Mouse (Mus musculus) kidney, embryonic 14.5 days (tissue): Measurements from ENCODE around the gene Gm44502. TPM values are rescaled to one million over a fixed set of nuclear protein-coding genes. Genes with fewer than 3 reads are reported as not detected.

ENCODE experiments used
- ATAC-seq: fragments of 200-750 bp; cut with Nextera tagmentation; 2 replicates; pipeline ENCODE4 v1.8.0; 2017; ENCODE audit warnings: moderate number of reproducible peaks, mild to moderate bottlenecking, moderate TSS enrichment, moderate library complexity; ENCODE audit not compliant: low FRiP score, low TSS enrichment
- H3K27ac ChIP-seq: fragments of 300-500 bp; sonication (generic); 2 replicates; pipeline ENCODE4 v1.5.1; 2014; ENCODE audit warnings: low read depth, mild to moderate bottlenecking, low read length, moderate library complexity, mixed read lengths
- H3K27me3 ChIP-seq: fragments of 300-500 bp; sonication (generic); 2 replicates; pipeline ENCODE4 v1.6.1; 2014; ENCODE audit warnings: mild to moderate bottlenecking, low read length; ENCODE audit not compliant: control insufficient read depth, insufficient read depth
- H3K36me3 ChIP-seq: fragments of 300-500 bp; sonication (generic); 2 replicates; pipeline ENCODE4 v1.6.1; 2014; ENCODE audit warnings: low read length, mixed read lengths; ENCODE audit not compliant: control insufficient read depth, insufficient read depth
- H3K4me1 ChIP-seq: fragments of 300-500 bp; sonication (generic); 2 replicates; pipeline ENCODE4 v1.6.1; 2014; ENCODE audit warnings: low read length, mixed read lengths; ENCODE audit not compliant: control insufficient read depth, insufficient read depth
- H3K4me2 ChIP-seq: fragments of 300-500 bp; sonication (generic); replicated peaks from 2 replicates; pipeline ENCODE4 v1.6.1; 2014; ENCODE audit warnings: low read depth, mild to moderate bottlenecking, low read length
- H3K4me3 ChIP-seq: fragments of 300-500 bp; sonication (generic); 2 replicates; pipeline ENCODE4 v1.5.1; 2014; ENCODE audit warnings: mild to moderate bottlenecking, low read length
- H3K9ac ChIP-seq: fragments of 300-500 bp; sonication (generic); 2 replicates; pipeline ENCODE4 v1.6.1; 2014; ENCODE audit warnings: low read depth, mild to moderate bottlenecking, low read length, moderate library complexity
- H3K9me3 ChIP-seq: fragments of 300-500 bp; sonication (generic); 2 replicates; pipeline ENCODE4 v1.6.1; 2016; ENCODE audit warnings: low read length; ENCODE audit not compliant: control insufficient read depth
- WGBS: fragments of 180-500 bp; shearing (Covaris S2); extraction: QIAGEN DNeasy Blood & Tissue Kit; methylation state at CpG from one replicate; pipeline ENCODE4 v1.1.7; 2014; 5-methylcytosine and 5-hydroxymethylcytosine counted together
- polyA plus RNA-seq: library from polyadenylated mRNA; unstranded; fragments of >200 nt; fragmentation: Nextera tagmentation; extraction: Ambion mirVana; gene quantifications from 2 replicates; pipeline ENCODE4 v1.2.1, GENCODE M21; 2014

Gene Gm44502
- polyA plus RNA-seq, 1 experiment from 2014 or later: not detected

DNA sequence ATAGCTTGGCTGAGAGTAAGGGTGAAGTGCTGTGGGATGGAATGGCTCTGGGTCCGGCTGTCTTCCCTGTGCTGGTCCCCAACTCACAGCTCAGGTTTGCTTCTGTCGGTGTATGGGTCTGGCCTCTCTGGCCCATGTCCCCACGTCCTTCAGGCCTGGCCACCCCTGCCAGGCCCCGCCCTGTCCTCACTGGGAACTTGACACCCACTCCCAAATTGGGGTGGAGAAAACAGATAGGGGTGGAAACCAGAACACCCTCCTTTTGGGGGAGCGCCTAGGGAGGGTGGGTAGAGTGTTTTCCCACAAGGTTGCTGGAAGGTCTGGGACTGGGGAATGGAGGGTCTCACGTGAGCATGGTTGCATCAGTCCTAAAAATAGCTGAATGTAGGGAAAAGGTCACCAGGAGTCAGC lies 3.8 kb downstream of the Gm44502 start, which contains the start of gene Cpt1b:
TSS of gene Cpt1b (minus strand) at position 153 of the 411 bp plus-strand sequence.
- no peak for ATAC-seq
- Histone ChIP-seq H3K36me3 (peaks cover 21% of the 10 kb centered on the region), H3K4me3 (no peak within 1 kb of the TSS), H3K9me3 (no peaks in the 10 kb centered on the region), H3K4me1 (peaks cover 4% of the 10 kb centered on the region; the same call in 1 of the 2 replicates), H3K4me2 (peak within 1 kb of the TSS; percentile 26), H3K27ac (no peak within 1 kb of the TSS), H3K27me3 (no peaks in the 10 kb centered on the region), H3K9ac (no peak within 1 kb of the TSS)
- WGBS: 23% methylated on average over 6 of the region's 6 CpGs

DNA sequence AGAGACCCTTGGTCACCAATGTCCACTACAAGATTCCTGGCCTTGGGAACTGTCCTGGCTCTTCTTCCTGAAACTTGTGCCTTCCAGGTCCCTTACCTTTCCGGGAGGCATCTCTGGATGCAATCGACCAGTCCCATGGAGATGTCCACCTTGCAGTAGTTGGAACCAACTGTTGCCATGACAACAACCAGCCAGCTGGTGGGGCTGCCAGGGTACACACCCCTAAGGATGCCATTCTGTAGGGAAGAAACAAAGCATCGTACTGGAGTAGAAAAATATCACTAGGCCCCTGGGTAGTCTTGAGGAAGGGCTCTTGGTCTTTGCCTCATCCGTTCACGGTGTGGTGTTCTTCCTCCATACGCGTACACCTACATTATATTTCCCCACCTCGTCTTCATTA lies 4.9 kb downstream of the Gm44502 start:
- Histone ChIP-seq H3K4me1 (peaks cover 4% of the 10 kb centered on the region; the same call in 1 of the 2 replicates), H3K27ac (no peak overlapping the region), H3K4me3 (no peak overlapping the region), H3K9ac (no peak overlapping the region), H3K36me3 (peaks cover 21% of the 10 kb centered on the region), H3K9me3 (no peaks in the 10 kb centered on the region), H3K4me2 (no peak overlapping the region), H3K27me3 (no peaks in the 10 kb centered on the region)
- 90% methylated on average over 8 of the region's 8 CpGs for WGBS
- ATAC-seq: no peak

DNA sequence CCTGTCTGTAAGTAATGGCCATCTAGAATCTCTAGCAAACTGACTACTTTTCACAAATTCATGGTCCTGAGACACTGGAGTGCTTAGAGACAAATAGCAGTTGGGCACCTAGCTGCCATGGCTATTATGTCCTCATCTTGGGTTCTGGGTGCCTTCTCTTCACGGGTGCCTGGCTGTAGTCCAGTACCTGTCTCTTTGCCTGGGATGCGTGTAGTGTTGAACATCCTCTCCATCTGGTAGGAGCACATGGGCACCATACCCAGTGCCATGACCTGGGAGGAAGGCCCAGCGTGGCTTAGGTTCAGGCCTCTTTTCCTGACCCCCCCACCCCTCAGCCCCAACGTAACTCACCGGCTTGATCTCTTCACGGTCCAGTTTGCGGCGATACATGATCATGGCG lies 7.6 kb downstream of the Gm44502 start:
- WGBS: 88% methylated on average over 9 of the region's 9 CpGs
- H3K36me3 ChIP-seq: peaks cover 11% of the 10 kb centered on the region; the same call in 1 of the 2 replicates
- H3K4me3 ChIP-seq: no peak overlapping the region

DNA sequence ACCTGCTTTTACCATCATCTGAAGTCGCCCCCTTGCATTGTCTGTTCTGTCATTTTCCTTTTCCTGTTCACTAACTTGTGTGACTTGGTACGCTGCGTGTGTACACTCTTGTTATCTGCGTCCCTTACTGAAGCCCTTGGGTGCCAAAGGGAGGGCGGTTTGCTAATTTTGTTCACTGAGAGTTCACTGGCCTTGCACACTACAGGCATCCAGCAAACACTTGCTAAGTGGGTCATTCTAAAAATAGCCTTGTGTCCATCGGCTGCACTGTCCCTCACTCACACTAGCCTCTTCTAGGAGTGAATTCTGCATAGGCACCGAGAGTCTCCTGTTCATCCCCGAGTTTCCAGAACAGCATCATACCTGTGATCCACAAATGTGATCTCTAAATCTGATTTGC lies 14.2 kb downstream of the Gm44502 start:
- no peak overlapping the region for H3K4me2 ChIP-seq
- 88% methylated on average over 8 of the region's 8 CpGs for WGBS
- ATAC-seq: no peak
- H3K27ac ChIP-seq: no peak overlapping the region
- H3K9me3 ChIP-seq: no peaks in the 10 kb centered on the region
- no peak overlapping the region for H3K4me3 ChIP-seq
- no peak overlapping the region for H3K9ac ChIP-seq
- no peaks in the 10 kb centered on the region for H3K27me3 ChIP-seq
- H3K4me1 ChIP-seq: no peaks in the 10 kb centered on the region
- no peaks in the 10 kb centered on the region; the same call in 1 of the 2 replicates for H3K36me3 ChIP-seq

More for the DNA sequence above, 7.6 kb downstream of the Gm44502 start:
- Histone ChIP-seq H3K4me2 (no peak overlapping the region), H3K27me3 (no peaks in the 10 kb centered on the region), H3K27ac (no peak overlapping the region), H3K4me1 (no peaks in the 10 kb centered on the region), H3K9ac (no peak overlapping the region), H3K9me3 (no peaks in the 10 kb centered on the region)
- ATAC-seq: no peak

DNA sequence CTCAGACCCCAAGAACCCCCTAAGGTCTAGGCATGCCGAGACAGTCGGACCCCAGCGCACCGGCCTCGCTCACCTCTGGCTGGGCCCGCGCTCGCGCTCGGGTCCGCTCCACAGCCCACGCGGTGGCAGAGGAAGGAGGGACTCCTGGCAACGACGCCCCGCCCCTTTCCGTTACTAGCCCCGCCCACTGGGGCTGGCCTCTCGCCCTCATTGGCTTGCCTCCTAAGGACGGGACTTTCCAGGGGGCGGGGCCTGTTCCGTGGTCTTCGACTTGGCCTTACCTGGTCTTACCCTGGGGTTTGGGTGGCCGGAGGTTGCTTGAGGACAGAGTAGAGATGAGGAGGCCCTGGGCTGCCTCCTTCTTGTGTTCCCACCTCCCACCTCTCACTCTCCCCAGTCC lies 19.4 kb downstream of the Gm44502 start, which contains the start of gene Syce3:
TSS of gene Syce3 (minus strand) at position 386 of the 400 bp plus-strand sequence.
- Histone ChIP-seq H3K27ac (no peak within 1 kb of the TSS), H3K4me3 (no peak within 1 kb of the TSS), H3K4me2 (no peak within 1 kb of the TSS), H3K4me1 (no peaks in the 10 kb centered on the region), H3K27me3 (no peaks in the 10 kb centered on the region), H3K36me3 (no peaks in the 10 kb centered on the region), H3K9me3 (peaks cover 3% of the 10 kb centered on the region; the same call in 1 of the 2 replicates), H3K9ac (no peak within 1 kb of the TSS)
- ATAC-seq: 0 out of 2 replicates have a peak, but pooled peaks have one; percentile 12
- 93% methylated on average over 22 of the region's 24 CpGs for WGBS

DNA sequence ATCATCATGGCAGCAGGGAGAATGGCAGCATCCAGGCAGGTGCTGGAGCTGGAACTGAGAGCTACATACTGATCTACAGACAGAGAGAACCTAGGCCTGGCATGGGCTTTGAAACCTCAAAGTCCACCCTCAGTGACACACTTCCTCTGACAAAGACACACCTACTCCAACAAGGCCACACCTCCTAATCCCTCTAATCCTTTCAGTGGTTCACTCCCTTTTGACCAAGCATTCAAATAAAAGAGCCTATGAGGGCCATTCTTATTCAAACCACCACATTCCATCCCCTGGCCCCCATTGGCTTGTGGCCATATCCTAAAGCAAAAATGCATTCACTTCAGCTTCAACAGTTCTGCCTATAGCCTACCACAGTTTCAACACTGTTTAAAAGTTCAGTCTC lies 22.8 kb downstream of the Gm44502 start:
- peaks cover 3% of the 10 kb centered on the region; the same call in 1 of the 2 replicates for H3K9me3 ChIP-seq
- H3K36me3 ChIP-seq: no peaks in the 10 kb centered on the region
- no peak overlapping the region for H3K4me3 ChIP-seq
- no peak for ATAC-seq
- H3K4me2 ChIP-seq: no peak overlapping the region
- H3K9ac ChIP-seq: no peak overlapping the region
- H3K4me1 ChIP-seq: no peaks in the 10 kb centered on the region
- H3K27me3 ChIP-seq: no peaks in the 10 kb centered on the region
- H3K27ac ChIP-seq: no peak overlapping the region

DNA sequence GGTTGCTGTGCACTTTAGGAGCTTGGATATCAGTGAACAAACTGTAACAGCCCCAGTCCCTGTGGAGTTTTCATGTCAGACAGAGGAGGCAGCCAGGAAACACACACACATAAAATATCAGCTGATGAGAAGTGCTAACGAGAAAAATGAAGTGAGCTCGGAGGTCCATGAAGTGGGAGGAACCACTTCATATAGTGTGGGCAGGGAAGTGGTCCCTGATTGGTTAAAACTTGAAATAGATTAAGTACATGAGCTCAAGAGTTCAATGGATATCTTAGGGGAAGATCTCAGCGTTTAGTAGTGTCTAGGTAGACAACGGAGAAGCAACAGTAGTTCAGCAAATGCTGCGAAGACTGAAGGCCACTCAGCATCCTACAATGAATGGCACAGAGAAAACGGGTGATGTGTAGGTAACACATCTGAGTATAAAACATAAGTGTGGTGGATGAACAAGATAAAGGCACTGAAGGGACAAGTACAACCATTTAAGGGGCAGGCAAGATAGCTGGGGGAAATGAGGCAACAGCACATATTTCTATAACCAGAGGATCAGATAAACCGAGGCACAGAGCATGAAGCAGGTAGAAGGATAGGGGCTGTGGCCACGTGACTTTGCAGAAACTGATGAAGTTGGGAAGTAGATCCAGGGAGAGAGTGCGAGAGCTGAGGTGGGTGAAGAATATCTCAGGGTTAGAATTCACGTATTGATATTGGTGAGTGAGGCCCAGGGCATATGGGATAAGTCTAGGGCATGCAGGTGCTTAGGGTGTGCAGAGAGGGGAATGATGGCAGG lies 24.5 kb downstream of the Gm44502 start:
- Histone ChIP-seq H3K4me1 (no peaks in the 10 kb centered on the region), H3K4me3 (no peak overlapping the region), H3K27ac (no peak overlapping the region), H3K36me3 (no peaks in the 10 kb centered on the region), H3K9me3 (peaks cover 3% of the 10 kb centered on the region; the same call in 1 of the 2 replicates), H3K4me2 (no peak overlapping the region), H3K27me3 (no peaks in the 10 kb centered on the region), H3K9ac (no peak overlapping the region)
- no peak for ATAC-seq
- WGBS: 81% methylated on average over 10 of the region's 10 CpGs

DNA sequence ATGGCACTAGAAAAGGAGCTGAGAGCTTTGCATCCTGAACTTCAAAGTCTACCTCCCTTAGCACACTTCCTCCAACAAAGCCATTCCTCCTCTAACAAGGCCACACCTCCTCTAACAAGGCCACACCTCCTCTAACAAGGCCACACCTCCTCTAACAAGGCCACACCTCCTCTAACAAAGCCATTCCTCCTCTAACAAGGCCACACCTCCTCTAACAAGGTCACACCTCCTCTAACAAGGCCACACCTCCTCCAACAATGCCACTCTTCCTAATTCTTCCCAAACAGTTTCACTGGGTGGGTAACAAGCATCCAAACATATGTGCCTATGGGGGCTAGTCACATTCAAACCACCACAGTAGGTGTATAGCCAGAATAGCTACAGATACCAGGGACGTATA lies 27.0 kb downstream of the Gm44502 start:
- H3K9ac ChIP-seq: no peak overlapping the region
- ATAC-seq: no peak
- no peak overlapping the region for H3K4me3 ChIP-seq
- H3K27ac ChIP-seq: no peak overlapping the region
- no peaks in the 10 kb centered on the region for H3K36me3 ChIP-seq
- H3K4me2 ChIP-seq: no peak overlapping the region
- H3K9me3 ChIP-seq: peaks cover 3% of the 10 kb centered on the region; the same call in 1 of the 2 replicates
- 92% methylated on average over 1 of the region's 1 CpGs for WGBS
- H3K4me1 ChIP-seq: no peaks in the 10 kb centered on the region
- H3K27me3 ChIP-seq: no peaks in the 10 kb centered on the region

DNA sequence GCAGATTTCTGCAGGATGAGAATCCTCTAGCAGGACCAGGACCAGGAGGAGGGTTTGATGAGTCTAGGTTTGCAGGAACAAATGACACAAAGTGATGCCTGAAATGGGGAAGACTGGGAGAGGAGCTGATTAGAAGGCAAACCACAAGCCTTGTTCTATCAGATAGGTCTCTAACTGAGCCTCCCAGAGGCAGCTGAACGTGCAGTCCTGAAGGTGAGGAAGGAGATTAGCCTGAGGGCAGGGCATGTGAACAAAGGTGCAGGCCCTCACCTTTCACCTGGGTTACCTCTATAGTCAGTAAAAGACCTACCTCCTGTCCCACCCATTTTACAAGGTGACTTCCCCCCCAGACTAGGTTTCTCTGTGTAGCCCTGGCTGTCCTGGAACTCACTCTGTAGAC lies 29.8 kb downstream of the Gm44502 start:
- no peak for ATAC-seq
- Histone ChIP-seq H3K4me2 (no peak overlapping the region), H3K27me3 (no peaks in the 10 kb centered on the region), H3K27ac (no peak overlapping the region), H3K36me3 (no peaks in the 10 kb centered on the region), H3K9ac (no peak overlapping the region), H3K4me3 (no peak overlapping the region), H3K9me3 (no peaks in the 10 kb centered on the region), H3K4me1 (no peaks in the 10 kb centered on the region)
- WGBS: 31% methylated on average over 1 of the region's 1 CpGs
